Mouse (Mus musculus) layer of hippocampus, postnatal 14 days (tissue): ENCODE measurements at regions not wholly inside any gene's neighbourhood (a gene's known extent, or its start where the extent isn't known, plus 50 kb on each side); places are given as distances from the start of the nearest gene placed in this dataset.

ENCODE experiments used
- DNase-seq, 2 experiments: peaks; one replicate each; pipeline ENCODE4 v3.0.0; 2021 to 2022; ENCODE audit warnings: low spot score in 2 of 2, mixed read lengths in 1 of 2

- no peak for DNase-seq
Observed at GRCm38 (mm10) chr2:137847901-137848300, 408.5 kb upstream of the Btbd3 start.

DNA sequence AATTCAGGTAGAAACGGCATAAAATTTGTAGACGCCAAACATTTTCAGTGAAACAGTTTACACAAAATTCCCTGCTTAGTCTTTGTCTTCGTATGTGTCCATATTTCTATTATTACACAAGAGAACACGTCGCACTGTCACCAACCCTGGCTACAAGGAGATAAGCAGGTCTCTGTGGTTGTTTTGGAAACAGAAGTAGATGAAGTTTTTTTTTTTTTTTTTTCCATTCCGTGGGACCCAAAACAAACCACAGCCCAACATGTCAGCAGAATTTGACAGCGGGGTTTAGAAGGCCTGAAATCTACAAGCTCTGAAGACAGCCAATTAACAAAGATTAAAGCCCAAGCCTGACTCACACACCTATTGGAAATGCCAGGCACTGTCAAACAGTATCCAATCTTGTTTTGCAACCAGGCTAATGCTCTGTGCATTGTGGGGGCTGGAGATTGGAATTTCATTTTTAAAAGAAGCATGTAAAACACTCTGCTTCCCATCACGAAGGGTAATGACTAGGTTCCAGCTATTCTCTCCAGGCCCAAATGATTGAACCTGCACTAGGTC lies 428.5 kb upstream of the Btbd3 start:
- DNase-seq = no peak

- DNase-seq = peak; percentile 14 to 47
Observed at GRCm38 (mm10) chr2:137821344-137821916, 434.9 kb upstream of the Btbd3 start.

DNA sequence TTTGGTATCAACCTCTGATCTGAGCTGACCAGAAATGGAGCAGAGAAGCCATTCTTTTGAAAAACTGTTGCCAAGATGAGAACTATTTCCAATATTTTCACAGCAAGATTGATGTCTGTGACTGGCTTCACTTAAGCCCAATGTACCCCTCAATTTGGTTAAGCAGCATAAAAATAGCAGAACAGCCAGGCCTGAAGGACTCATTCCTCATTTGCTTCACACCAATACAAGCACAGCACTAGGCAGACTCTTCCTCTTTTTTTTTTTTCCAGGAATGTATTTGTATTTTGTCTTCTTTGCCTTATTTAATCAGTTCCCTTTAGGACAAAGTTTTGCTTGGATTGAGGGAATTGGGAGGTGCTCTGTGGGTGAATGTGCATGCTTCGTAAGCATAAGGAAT lies 441.4 kb upstream of the Btbd3 start:
- no peak for DNase-seq

DNA sequence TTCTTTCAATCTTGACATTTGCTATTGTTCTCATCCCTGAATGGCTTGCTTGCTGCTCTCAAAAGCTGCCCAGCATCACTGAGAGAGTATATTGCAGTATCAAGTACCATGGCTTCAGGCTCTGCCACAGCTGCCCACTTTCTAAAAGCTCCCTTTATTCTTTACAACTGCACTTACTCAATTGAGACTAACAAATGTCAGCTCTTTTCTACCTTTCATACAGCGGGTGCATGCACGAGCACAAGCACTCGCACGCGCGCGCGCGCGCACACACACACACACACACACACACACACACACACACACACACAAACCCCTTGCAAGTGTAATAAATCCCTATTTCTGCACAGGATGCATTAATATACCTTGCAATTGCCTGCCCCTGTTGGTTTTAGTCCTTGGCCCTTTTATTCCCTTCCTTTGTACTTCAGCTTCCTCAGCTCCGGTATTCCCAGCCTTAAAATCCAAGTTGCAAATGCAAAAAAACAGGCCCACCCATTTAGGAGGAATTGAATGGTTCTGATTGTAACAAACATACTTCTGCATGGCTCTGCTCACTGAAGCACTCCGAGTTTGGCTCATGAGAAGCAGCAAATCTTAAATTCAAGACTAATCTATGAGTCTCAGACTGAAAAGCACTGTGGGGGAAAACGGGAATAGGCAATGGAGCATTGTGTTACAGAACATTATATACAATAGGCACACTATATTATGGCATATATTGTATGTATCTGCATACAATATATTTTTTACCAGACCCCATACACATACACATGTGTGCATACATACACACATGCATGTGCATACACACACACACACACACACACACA lies 447.7 kb upstream of the Btbd3 start:
- no peak for DNase-seq

- DNase-seq = no peak
Observed at GRCm38 (mm10) chr2:137807594-137808295, 448.6 kb upstream of the Btbd3 start.

DNA sequence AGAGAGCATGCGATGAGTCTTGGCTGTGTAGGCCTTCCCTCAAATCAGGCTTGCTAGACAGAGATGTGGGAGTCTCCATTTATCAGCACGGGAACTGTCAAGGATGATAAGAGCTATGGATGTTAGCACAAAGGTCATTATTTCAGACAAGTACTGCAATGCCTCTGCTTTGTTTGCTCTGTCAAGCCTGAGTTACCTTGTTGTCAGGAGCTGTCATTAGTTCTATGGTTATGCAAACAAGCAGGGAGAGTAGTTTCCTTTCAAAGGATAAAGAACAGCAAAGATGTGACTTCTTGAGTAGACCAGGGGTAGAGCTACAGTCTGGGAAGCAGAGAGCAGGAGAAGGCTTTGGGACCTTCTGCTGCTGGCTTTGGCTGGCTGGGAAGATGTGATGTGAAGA lies 461.5 kb upstream of the Btbd3 start:
- no peak for DNase-seq

DNA sequence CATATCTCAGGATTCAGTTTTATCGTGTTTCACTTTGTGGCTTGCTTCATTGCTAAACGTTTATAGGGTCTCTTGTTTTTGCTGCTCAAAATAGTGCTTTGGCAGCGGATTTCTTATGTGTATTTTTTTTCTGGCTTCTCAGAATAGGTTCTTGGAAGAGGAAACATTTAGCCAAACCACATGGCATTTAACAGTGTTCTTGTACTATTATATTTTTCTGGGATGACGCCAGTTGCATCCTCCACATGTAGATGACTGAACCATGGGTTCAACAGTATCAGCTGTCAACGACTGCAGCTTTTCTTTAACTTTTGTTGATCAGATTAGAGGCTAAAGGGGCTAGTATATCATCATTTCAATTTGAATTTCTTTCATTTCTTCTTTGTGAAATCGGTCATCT lies 472.3 kb upstream of the Btbd3 start:
- no peak for DNase-seq

- no peak for DNase-seq
Observed at GRCm38 (mm10) chr2:137777430-137777829, 478.9 kb upstream of the Btbd3 start.

- no peak for DNase-seq
Observed at GRCm38 (mm10) chr2:137764785-137765184, 491.6 kb upstream of the Btbd3 start.

DNA sequence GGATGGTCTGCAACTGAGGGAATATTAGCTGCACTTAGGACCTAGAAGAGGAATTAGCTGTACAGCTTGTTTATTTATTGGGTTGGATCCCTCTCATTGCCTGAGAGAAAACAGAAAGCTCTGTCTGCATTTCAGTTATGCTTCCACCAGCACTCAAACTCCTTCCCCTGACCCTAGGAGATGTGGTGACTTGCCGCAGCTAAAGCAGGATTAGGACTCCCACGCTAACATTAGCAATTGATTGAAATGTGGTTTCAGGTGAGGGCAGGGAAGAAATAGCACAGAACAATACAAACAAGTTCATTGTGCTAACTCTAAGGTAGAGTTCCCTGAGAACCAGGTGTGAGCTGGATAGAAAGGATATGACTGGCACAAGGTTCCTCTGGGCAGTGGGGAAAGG lies 496.9 kb upstream of the Btbd3 start:
- no peak for DNase-seq

DNA sequence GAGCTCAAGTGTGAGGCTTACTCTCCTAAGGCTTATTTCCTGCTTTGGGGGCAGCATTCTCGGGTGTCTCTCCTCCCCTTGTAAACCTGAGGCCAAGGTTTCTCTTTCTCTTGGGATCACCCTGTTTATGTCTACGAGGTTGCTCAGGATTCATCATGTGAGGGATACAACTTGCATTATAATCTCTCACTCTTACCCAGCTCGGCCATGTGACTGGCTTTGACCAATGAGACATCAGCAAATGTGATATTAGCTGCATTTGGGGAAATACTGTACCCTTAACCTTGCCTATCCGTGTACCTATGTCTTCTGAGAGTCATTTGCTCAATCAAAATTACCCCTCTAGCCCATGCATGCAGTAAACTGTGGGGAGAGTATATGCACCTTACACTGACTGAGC lies 498.0 kb upstream of the Btbd3 start:
- no peak for DNase-seq

- DNase-seq = no peak
Observed at GRCm38 (mm10) chr2:137757231-137758212, 498.8 kb upstream of the Btbd3 start.

- DNase-seq = no peak
Observed at GRCm38 (mm10) chr2:137756220-137756619, 500.1 kb upstream of the Btbd3 start.

- DNase-seq = peak in 1 of 2 experiments; percentile 24
Observed at GRCm38 (mm10) chr2:137754481-137754880, 501.9 kb upstream of the Btbd3 start.

DNA sequence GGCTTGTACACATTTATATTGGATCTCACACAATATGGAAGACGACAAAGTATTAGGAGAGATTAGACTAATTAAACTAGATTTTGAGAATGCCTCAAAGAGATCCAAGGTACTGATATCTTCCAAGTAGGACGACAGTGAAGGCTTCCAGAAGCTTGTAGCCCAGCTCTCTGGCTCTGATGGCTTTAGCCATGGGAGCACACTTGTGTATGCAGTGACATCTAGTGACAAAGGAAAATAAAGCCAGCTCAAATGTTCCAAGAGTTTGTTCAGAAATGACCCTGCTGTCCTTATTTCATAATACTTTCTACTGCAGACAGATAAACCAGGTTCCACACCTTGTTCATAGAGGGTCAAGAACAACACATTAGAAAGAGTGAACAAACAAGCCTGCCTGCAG lies 524.0 kb upstream of the Btbd3 start:
- peak; percentile 16 to 71 for DNase-seq

- peak; percentile 3 for DNase-seq
Observed at GRCm38 (mm10) chr2:137730472-137730931, 525.9 kb upstream of the Btbd3 start.

- DNase-seq = peak; percentile 58 to 73
Observed at GRCm38 (mm10) chr2:137729871-137730270, 526.5 kb upstream of the Btbd3 start.

DNA sequence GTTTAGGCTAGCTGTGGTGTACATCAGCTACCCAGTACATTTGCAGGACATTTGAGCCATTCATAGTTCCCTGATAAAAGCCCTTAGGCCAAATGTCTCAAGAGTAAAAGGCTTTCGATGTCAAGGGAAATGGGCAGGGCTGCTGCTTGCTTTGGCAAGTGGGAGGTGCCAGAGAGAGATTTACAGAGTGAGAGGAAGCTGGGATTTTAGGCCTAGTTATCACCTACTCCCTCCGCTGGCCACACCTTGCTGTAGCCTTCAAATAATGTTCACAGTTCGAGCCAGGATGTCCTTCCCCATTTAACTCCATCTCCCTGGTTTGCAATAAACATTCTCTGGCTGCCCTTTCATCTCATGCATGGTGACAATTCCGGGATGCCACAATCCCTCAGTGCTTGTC lies 527.2 kb upstream of the Btbd3 start:
- DNase-seq = no peak

- no peak for DNase-seq
Observed at GRCm38 (mm10) chr2:137723651-137724050, 532.7 kb upstream of the Btbd3 start.
